Mouse (Mus musculus): ENCODE data around the gene Pigh. TPM values are rescaled to one million over a fixed set of nuclear protein-coding genes. Genes with fewer than 3 reads are reported as not detected.

Pigh gene
- polyA plus RNA-seq, 1 experiment = 9.9 TPM

DNA sequence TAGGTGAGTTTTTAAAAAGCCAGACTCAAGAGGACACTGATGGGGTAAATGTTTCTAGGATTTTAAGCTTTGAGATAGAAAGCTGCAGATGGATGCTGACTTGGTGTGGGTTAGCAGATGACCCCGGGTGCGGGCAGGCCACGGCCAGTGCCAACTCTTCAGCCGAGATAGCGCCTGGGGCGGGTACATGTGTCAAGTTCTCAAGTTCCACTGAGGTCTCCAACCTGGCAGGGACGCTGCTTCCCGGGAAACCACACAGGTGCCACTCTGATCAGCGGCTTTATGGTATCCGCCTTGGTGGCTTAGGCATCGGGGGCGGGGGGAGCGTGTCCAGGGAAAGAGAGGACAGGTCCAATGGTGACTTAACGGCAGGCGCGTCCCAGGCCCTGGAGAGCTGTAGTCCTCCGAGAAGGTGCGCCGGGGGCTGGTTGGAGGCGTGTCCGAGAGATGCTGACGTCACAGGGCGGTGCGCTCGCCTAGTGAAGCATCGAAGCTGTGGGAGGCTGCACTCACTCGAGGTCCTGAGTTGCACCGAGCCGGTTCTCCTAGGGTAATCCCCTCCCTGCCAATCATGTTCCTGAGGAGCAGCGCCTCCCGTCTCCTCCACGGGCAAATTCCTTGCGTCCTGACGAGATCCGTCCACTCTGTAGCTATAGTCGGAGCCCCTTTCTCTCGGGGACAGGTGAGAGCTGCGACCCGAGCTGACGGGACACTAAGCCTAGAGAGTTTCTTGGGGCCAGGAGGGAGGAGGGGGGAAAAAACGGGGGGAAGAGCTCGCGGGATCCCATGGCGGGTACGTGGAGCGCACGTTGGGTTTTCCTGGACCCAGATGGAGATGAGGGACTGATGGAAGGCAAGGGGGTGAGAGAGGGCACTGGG lies 41.1 kb upstream of the Pigh start, which contains the start of gene Arg2:
Gene Arg2 (plus strand): TSS at position 479 of the 879 bp plus-strand sequence.
- WGBS = under 1% methylated on average over 47 of the region's 47 CpGs
- Histone ChIP-seq H3K4me1 (ENCODE audit: control insufficient read depth, insufficient read depth, insufficient read length, low read length) (peaks cover 14% of the 10 kb centered on the region), H3K36me3 (ENCODE audit: control insufficient read depth, insufficient read depth, low read length) (peaks cover 17% of the 10 kb centered on the region), H3K27ac (ENCODE audit: insufficient read depth, low read depth, low read length) (peak within 1 kb of the TSS; percentile 42), H3K4me3 (ENCODE audit: low read depth, low read length) (peak within 1 kb of the TSS; percentile 84), H3K27me3 (ENCODE audit: control insufficient read depth, insufficient read depth, low read length) (0 out of 2 replicates have a peak, but pooled peaks cover 4% of the 10 kb centered on the region)
- TF ChIP-seq CTCF (IDR thresholded peaks at IDR 0.05; ENCODE audit: extremely low read depth, insufficient read length, insufficient replicate concordance, low read depth, low read length) = no peak
- TF ChIP-seq POLR2A (IDR thresholded peaks at IDR 0.05; ENCODE audit: low read depth, low read length) = peak; percentile 92

DNA sequence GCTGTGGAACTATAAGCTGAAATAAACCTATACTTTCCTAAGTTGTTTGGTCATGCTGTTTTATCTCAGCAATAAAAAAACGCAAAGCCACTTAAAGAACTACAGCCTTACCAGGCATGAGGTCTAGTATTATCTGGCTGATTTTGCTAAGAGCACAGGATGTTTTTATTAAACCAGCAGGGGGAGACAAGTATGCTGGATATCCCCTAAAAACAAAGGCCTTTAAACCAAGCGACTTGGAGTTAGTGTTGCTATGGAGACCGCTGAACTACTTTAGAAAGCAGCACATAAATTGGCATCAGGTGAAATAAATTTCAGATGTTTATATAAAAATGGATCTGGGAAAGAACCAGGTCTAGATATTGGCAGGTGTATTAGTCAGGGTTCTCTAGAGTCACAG lies 33.4 kb upstream of the Pigh start:
- Histone ChIP-seq H3K36me3 (ENCODE audit: control insufficient read depth, insufficient read depth, low read length) (no peaks in the 10 kb centered on the region), H3K27me3 (ENCODE audit: control insufficient read depth, insufficient read depth, low read length) (no peaks in the 10 kb centered on the region), H3K4me1 (ENCODE audit: control insufficient read depth, insufficient read depth, insufficient read length, low read length) (peaks cover 4% of the 10 kb centered on the region; the same call in 1 of the 2 replicates), H3K4me3 (ENCODE audit: low read depth, low read length) (no peak overlapping the region), H3K27ac (ENCODE audit: insufficient read depth, low read depth, low read length) (no peak overlapping the region)
- WGBS = 35% methylated on average over 3 of the region's 3 CpGs
- no peak for TF ChIP-seq POLR2A (IDR thresholded peaks at IDR 0.05; ENCODE audit: low read depth, low read length)
- no peak for TF ChIP-seq CTCF (IDR thresholded peaks at IDR 0.05; ENCODE audit: extremely low read depth, insufficient read length, insufficient replicate concordance, low read depth, low read length)

GRCm38 (mm10) chr12:79118991-79119390 lies 29.5 kb upstream of the Pigh start:
- H3K4me3 ChIP-seq (ENCODE audit: low read depth, low read length) = no peak overlapping the region
- 64% methylated on average over 4 of the region's 4 CpGs for WGBS
- no peaks in the 10 kb centered on the region for H3K36me3 ChIP-seq (ENCODE audit: control insufficient read depth, insufficient read depth, low read length)
- TF ChIP-seq POLR2A (IDR thresholded peaks at IDR 0.05; ENCODE audit: low read depth, low read length) = no peak
- TF ChIP-seq CTCF (IDR thresholded peaks at IDR 0.05; ENCODE audit: extremely low read depth, insufficient read length, insufficient replicate concordance, low read depth, low read length) = no peak
- no peaks in the 10 kb centered on the region for H3K27me3 ChIP-seq (ENCODE audit: control insufficient read depth, insufficient read depth, low read length)
- peaks cover 4% of the 10 kb centered on the region; the same call in 1 of the 2 replicates for H3K4me1 ChIP-seq (ENCODE audit: control insufficient read depth, insufficient read depth, insufficient read length, low read length)
- no peak overlapping the region for H3K27ac ChIP-seq (ENCODE audit: insufficient read depth, low read depth, low read length)

DNA sequence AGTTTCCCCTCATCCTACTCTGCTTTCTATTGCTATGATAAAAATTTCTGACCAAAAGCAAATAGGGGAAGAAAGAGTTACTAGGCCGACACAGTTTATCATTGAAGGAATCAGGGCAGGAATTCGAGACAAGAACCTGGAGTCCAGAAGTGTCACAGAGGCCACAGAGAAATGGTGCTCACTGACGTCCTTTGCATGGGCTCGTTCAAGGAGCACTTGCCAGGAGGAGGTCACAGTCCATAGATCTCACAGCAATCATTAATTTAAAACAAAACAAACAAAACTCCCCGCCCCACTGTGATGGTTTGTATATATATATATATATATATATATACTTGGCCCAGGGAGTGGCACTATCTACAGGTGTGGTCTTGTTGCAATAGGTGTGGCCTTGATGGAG lies 15.9 kb upstream of the Pigh start:
- H3K36me3 ChIP-seq (ENCODE audit: control insufficient read depth, insufficient read depth, low read length) = no peaks in the 10 kb centered on the region
- 25% methylated on average over 5 of the region's 5 CpGs for WGBS
- H3K27ac ChIP-seq (ENCODE audit: insufficient read depth, low read depth, low read length) = peak overlapping the region; percentile 86
- TF ChIP-seq CTCF (IDR thresholded peaks at IDR 0.05; ENCODE audit: extremely low read depth, insufficient read length, insufficient replicate concordance, low read depth, low read length) = no peak
- TF ChIP-seq POLR2A (IDR thresholded peaks at IDR 0.05; ENCODE audit: low read depth, low read length) = no peak
- H3K4me1 ChIP-seq (ENCODE audit: control insufficient read depth, insufficient read depth, insufficient read length, low read length) = peaks cover 2% of the 10 kb centered on the region; the same call in 1 of the 2 replicates
- no peaks in the 10 kb centered on the region for H3K27me3 ChIP-seq (ENCODE audit: control insufficient read depth, insufficient read depth, low read length)
- H3K4me3 ChIP-seq (ENCODE audit: low read depth, low read length) = no peak overlapping the region

- peaks cover 2% of the 10 kb centered on the region; the same call in 1 of the 2 replicates for H3K4me1 ChIP-seq (ENCODE audit: control insufficient read depth, insufficient read depth, insufficient read length, low read length)
- H3K27ac ChIP-seq (ENCODE audit: insufficient read depth, low read depth, low read length) = peak overlapping the region; percentile 86
- no peaks in the 10 kb centered on the region for H3K36me3 ChIP-seq (ENCODE audit: control insufficient read depth, insufficient read depth, low read length)
- no peaks in the 10 kb centered on the region for H3K27me3 ChIP-seq (ENCODE audit: control insufficient read depth, insufficient read depth, low read length)
- TF ChIP-seq CTCF (IDR thresholded peaks at IDR 0.05; ENCODE audit: extremely low read depth, insufficient read length, insufficient replicate concordance, low read depth, low read length) (peak; percentile 9; the same call in 1 of the 2 replicates), POLR2A (IDR thresholded peaks at IDR 0.05; ENCODE audit: low read depth, low read length) (no peak)
- no peak overlapping the region for H3K4me3 ChIP-seq (ENCODE audit: low read depth, low read length)
- 56% methylated on average over 2 of the region's 2 CpGs for WGBS
Observed at GRCm38 (mm10) chr12:79104544-79104943, 15.1 kb upstream of the Pigh start.

GRCm38 (mm10) chr12:79103773-79104172 lies 14.3 kb upstream of the Pigh start:
- no peaks in the 10 kb centered on the region for H3K27me3 ChIP-seq (ENCODE audit: control insufficient read depth, insufficient read depth, low read length)
- H3K4me3 ChIP-seq (ENCODE audit: low read depth, low read length) = no peak overlapping the region
- TF ChIP-seq CTCF (IDR thresholded peaks at IDR 0.05; ENCODE audit: extremely low read depth, insufficient read length, insufficient replicate concordance, low read depth, low read length) (no peak), POLR2A (IDR thresholded peaks at IDR 0.05; ENCODE audit: low read depth, low read length) (no peak)
- peak overlapping the region; percentile 86 for H3K27ac ChIP-seq (ENCODE audit: insufficient read depth, low read depth, low read length)
- H3K4me1 ChIP-seq (ENCODE audit: control insufficient read depth, insufficient read depth, insufficient read length, low read length) = peaks cover 2% of the 10 kb centered on the region; the same call in 1 of the 2 replicates
- no peaks in the 10 kb centered on the region for H3K36me3 ChIP-seq (ENCODE audit: control insufficient read depth, insufficient read depth, low read length)
- WGBS = 22% methylated on average over 3 of the region's 3 CpGs

GRCm38 (mm10) chr12:79097106-79097752 lies 7.8 kb upstream of the Pigh start:
- 58% methylated on average over 3 of the region's 3 CpGs for WGBS
- Histone ChIP-seq H3K27ac (ENCODE audit: insufficient read depth, low read depth, low read length) (no peak overlapping the region), H3K4me3 (ENCODE audit: low read depth, low read length) (no peak overlapping the region)

More at GRCm38 (mm10) chr12:79097106-79097752, 7.8 kb upstream of the Pigh start:
- Histone ChIP-seq H3K27me3 (ENCODE audit: control insufficient read depth, insufficient read depth, low read length) (no peaks in the 10 kb centered on the region), H3K4me1 (ENCODE audit: control insufficient read depth, insufficient read depth, insufficient read length, low read length) (peaks cover 2% of the 10 kb centered on the region; the same call in 1 of the 2 replicates), H3K36me3 (ENCODE audit: control insufficient read depth, insufficient read depth, low read length) (no peaks in the 10 kb centered on the region)
- TF ChIP-seq CTCF (IDR thresholded peaks at IDR 0.05; ENCODE audit: extremely low read depth, insufficient read length, insufficient replicate concordance, low read depth, low read length) (no peak), POLR2A (IDR thresholded peaks at IDR 0.05; ENCODE audit: low read depth, low read length) (no peak)

Measured in small intestine, adult 2 months (tissue).